Mouse (Mus musculus): ENCODE data around the gene 4930404H24Rik. TPM values are rescaled to one million over a fixed set of nuclear protein-coding genes. Genes with fewer than 3 reads are reported as not detected.

The 4930404H24Rik gene
- polyA plus RNA-seq, 1 experiment = not detected

DNA sequence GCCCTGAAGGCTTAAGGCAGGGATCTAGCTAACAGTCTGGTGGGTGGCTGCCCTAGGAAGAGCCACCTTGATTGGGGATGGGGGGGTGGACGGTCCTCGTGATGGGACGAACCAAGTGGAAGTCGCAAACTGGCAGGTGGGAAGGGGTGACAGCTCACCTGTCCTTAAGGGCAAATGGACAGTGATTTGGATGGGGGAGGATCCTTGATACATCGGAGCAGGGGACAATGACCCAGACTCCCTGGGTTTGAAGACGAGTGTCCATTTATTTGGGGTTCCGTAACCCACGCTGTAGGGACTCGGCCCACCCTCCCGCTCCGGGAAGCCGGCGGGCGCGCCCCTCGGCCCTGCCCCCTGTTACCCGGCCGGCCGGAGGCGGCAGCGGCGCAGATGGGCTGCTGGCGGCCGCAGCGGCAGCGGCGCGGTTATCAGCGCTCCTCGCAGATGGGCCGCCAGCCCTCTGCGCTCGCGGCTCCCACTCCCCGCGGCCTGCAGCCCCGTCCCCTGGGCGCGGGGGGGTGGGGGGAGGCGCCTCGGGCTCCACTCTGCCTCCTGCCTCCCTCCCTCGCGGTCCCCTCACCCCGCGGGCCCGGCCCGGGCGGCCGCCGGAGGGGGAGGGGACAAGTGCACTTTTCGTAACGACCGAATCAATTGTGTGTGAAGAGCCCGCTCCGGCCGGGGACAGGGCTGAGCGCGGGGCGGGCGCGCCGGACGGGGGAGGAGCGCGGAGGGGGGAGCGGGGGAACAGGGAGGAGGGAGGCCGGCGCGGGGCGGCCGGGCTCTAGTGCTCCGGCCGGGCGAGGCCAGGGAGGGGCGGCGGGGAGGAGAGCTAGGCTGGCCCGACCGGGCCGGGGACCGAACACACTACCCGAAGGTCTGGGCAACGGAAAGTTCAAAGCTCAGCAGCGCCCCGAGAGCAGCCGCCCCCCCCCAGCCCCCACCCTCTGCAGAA, 35.3 kb downstream of the 4930404H24Rik start:
- Histone ChIP-seq H3K4me3 (ENCODE audit: insufficient read depth, low read length) (peak overlapping the region; percentile 97), H3K27ac (ENCODE audit: insufficient read depth, low read length) (peak overlapping the region; percentile 21; the same call in 1 of the 2 replicates), H3K4me1 (ENCODE audit: control insufficient read depth, insufficient read depth, low read length) (peaks cover 10% of the 10 kb centered on the region)
- TF ChIP-seq POLR2A (IDR thresholded peaks at IDR 0.05; ENCODE audit: extremely low read depth, insufficient read depth, low read length) (no peak), CTCF (IDR thresholded peaks at IDR 0.05; ENCODE audit: extremely low read depth, insufficient read depth, low read length) (no peak)

GRCm38 (mm10) chr2:153528571-153529364, 36.2 kb downstream of the 4930404H24Rik start:
- TF ChIP-seq POLR2A (IDR thresholded peaks at IDR 0.05; ENCODE audit: extremely low read depth, insufficient read depth, low read length) (no peak), CTCF (IDR thresholded peaks at IDR 0.05; ENCODE audit: extremely low read depth, insufficient read depth, low read length) (no peak)
- Histone ChIP-seq H3K4me1 (ENCODE audit: control insufficient read depth, insufficient read depth, low read length) (peaks cover 4% of the 10 kb centered on the region), H3K27ac (ENCODE audit: insufficient read depth, low read length) (peak overlapping the region; percentile 84; the same call in 1 of the 2 replicates)

DNA sequence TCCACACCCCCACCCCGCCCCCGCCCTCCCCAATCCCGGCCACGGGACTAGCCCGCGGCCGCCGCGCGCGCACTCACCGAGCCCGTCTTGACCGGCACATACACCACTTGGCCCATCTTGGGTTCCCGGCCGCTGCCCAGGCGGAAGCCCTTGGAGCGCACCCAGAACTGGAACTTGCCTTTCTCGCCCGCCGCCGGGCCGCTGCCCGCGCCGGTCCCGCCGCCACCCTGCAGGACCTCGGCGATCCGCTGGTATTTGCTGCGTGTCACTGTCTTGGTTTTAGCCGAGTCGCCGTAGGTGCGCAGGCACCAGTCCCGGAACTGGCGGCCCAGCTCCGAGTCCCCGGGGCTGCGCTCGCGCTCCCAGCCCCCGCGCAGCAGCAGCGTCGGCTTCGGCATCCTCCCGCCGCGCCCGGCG, 36.8 kb downstream of the 4930404H24Rik start:
- no peak for TF ChIP-seq CTCF (IDR thresholded peaks at IDR 0.05; ENCODE audit: extremely low read depth, insufficient read depth, low read length)
- TF ChIP-seq POLR2A (IDR thresholded peaks at IDR 0.05; ENCODE audit: extremely low read depth, insufficient read depth, low read length) = no peak
- peak overlapping the region; percentile 97 for H3K4me3 ChIP-seq (ENCODE audit: insufficient read depth, low read length)
- H3K4me1 ChIP-seq (ENCODE audit: control insufficient read depth, insufficient read depth, low read length) = peaks cover 4% of the 10 kb centered on the region; the same call in 1 of the 2 replicates
- peak overlapping the region; percentile 95 for H3K27ac ChIP-seq (ENCODE audit: insufficient read depth, low read length)

More at GRCm38 (mm10) chr2:153528571-153529364, 36.2 kb downstream of the 4930404H24Rik start:
- peak overlapping the region; percentile 97 for H3K4me3 ChIP-seq (ENCODE audit: insufficient read depth, low read length)

- Histone ChIP-seq H3K4me1 (ENCODE audit: control insufficient read depth, insufficient read depth, low read length) (peaks cover 4% of the 10 kb centered on the region; the same call in 1 of the 2 replicates), H3K4me3 (ENCODE audit: insufficient read depth, low read length) (peak within 1 kb of the TSS; percentile 97), H3K27ac (ENCODE audit: insufficient read depth, low read length) (peak within 1 kb of the TSS; percentile 95)
- TF ChIP-seq CTCF (IDR thresholded peaks at IDR 0.05; ENCODE audit: extremely low read depth, insufficient read depth, low read length) = no peak
- TF ChIP-seq POLR2A (IDR thresholded peaks at IDR 0.05; ENCODE audit: extremely low read depth, insufficient read depth, low read length) = no peak
Observed at GRCm38 (mm10) chr2:153529931-153530766, 37.6 kb downstream of the 4930404H24Rik start, which contains the start of gene Nol4l. TSS of gene Nol4l (minus strand) at chr2:153529971.

DNA sequence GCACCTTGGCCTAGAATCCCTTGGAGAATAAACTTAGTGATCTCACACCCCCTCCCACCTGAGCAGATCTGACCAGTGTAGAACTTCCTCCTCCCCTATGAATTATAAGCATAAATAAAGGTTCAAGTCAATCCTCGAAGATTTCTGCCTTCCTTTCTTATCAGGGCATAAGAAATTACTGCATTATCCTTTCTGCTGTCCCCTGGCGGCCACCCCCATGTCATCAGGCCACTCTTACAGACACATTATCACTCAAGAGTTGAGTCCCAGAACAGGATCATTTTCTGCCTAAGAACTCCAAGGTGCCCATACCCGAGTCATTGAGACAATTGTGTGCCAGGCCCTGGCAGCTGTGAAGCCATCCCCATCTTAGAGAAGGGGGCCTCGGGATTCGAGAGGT, 38.4 kb downstream of the 4930404H24Rik start:
- Histone ChIP-seq H3K4me1 (ENCODE audit: control insufficient read depth, insufficient read depth, low read length) (peaks cover 4% of the 10 kb centered on the region; the same call in 1 of the 2 replicates), H3K4me3 (ENCODE audit: insufficient read depth, low read length) (no peak overlapping the region), H3K27ac (ENCODE audit: insufficient read depth, low read length) (no peak overlapping the region)
- TF ChIP-seq POLR2A (IDR thresholded peaks at IDR 0.05; ENCODE audit: extremely low read depth, insufficient read depth, low read length) (no peak), CTCF (IDR thresholded peaks at IDR 0.05; ENCODE audit: extremely low read depth, insufficient read depth, low read length) (no peak)

DNA sequence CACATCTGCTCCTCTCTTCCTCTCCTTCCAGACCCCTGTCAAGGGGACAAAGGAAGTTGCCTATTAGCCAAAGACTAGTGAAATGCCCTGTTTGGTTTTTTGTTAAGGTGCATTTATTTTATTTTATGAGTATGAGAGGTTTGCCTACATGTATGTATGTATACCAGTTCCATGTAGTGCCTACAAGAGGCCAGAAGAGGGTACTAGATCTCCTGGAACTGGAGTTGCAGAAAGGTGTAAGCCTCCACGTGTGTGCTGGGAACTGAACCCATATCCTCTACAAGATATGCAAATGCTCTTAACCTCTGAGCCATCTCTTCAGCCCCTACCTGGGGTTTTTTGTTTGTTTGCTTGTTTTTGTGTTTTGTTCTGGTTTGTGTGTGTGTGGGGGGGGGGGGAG, 41.4 kb downstream of the 4930404H24Rik start:
- TF ChIP-seq CTCF (IDR thresholded peaks at IDR 0.05; ENCODE audit: extremely low read depth, insufficient read depth, low read length) (no peak), POLR2A (IDR thresholded peaks at IDR 0.05; ENCODE audit: extremely low read depth, insufficient read depth, low read length) (no peak)
- Histone ChIP-seq H3K4me3 (ENCODE audit: insufficient read depth, low read length) (no peak overlapping the region), H3K4me1 (ENCODE audit: control insufficient read depth, insufficient read depth, low read length) (no peaks in the 10 kb centered on the region), H3K27ac (ENCODE audit: insufficient read depth, low read length) (no peak overlapping the region)

- H3K4me1 ChIP-seq (ENCODE audit: control insufficient read depth, insufficient read depth, low read length) = no peaks in the 10 kb centered on the region
- H3K27ac ChIP-seq (ENCODE audit: insufficient read depth, low read length) = no peak overlapping the region
- no peak overlapping the region for H3K4me3 ChIP-seq (ENCODE audit: insufficient read depth, low read length)
- TF ChIP-seq CTCF (IDR thresholded peaks at IDR 0.05; ENCODE audit: extremely low read depth, insufficient read depth, low read length) = no peak
- TF ChIP-seq POLR2A (IDR thresholded peaks at IDR 0.05; ENCODE audit: extremely low read depth, insufficient read depth, low read length) = no peak
Observed at GRCm38 (mm10) chr2:153538898-153539297, 46.3 kb downstream of the 4930404H24Rik start.

- Histone ChIP-seq H3K4me1 (ENCODE audit: control insufficient read depth, insufficient read depth, low read length) (peaks cover 2% of the 10 kb centered on the region; the same call in 1 of the 2 replicates), H3K27ac (ENCODE audit: insufficient read depth, low read length) (no peak overlapping the region), H3K4me3 (ENCODE audit: insufficient read depth, low read length) (no peak overlapping the region)
- TF ChIP-seq CTCF (IDR thresholded peaks at IDR 0.05; ENCODE audit: extremely low read depth, insufficient read depth, low read length) (no peak), POLR2A (IDR thresholded peaks at IDR 0.05; ENCODE audit: extremely low read depth, insufficient read depth, low read length) (no peak)
Observed at GRCm38 (mm10) chr2:153542936-153543668, 50.5 kb downstream of the 4930404H24Rik start.

Other genes starting within 250 kb of the 4930404H24Rik start
- 34.3 and 34.6 TPM in 2 replicates for gene Kif3b, start 201.4 kb upstream of the 4930404H24Rik start, polyA plus RNA-seq (2012; rRNA removed)
- 20.1 and 21.9 TPM in 2 replicates for gene Asxl1, start 147.0 kb upstream of the 4930404H24Rik start, polyA plus RNA-seq (2012; rRNA removed)
- gene Nol4l, start 37.2 kb downstream of the 4930404H24Rik start, polyA plus RNA-seq (2012; rRNA removed) = 33.6 and 33.9 TPM in 2 replicates
- gene Commd7, start 140.0 kb downstream of the 4930404H24Rik start, polyA plus RNA-seq (2012; rRNA removed) = 29.2 and 31.3 TPM in 2 replicates
- gene Dnmt3b, start 156.7 kb downstream of the 4930404H24Rik start, polyA plus RNA-seq (2012; rRNA removed) = 0.96 and 1.0 TPM in 2 replicates
- 0.19 and 0.23 TPM in 2 replicates for gene Dnmt3c, start 203.9 kb downstream of the 4930404H24Rik start, polyA plus RNA-seq (2012; rRNA removed)
- 23.9 and 24.9 TPM in 2 replicates for gene Mapre1, start 248.5 kb downstream of the 4930404H24Rik start, polyA plus RNA-seq (2012; rRNA removed)

Measured in cortical plate, adult 2 months (tissue).